ENCODE assay signal across 8 mouse cellular contexts in genomic region chr15:98662567-98663545, GRCm38 (mm10). TPM values are rescaled to one million over a fixed set of nuclear protein-coding genes. Genes with fewer than 3 reads are reported as not detected.
DNase-seq lines count a peak whose midpoint lies in the region; ATAC-seq and TF ChIP-seq lines count a peak whose summit lies in the region.

Gene Ddx23, minus strand, starts transcription at chr15:98662894.

- H3K4me1 ChIP-seq in bone marrow, adult 2 months (ENCODE audit: control insufficient read depth, insufficient read depth, low read length): no peaks in the 10 kb centered on the region; the same call in none of the 2 replicates
- peaks cover 4% of the 10 kb centered on the region; the same call in 1 of the 2 replicates for H3K4me1 ChIP-seq in embryonic facial prominence, embryonic 15.5 days
- H3K4me1 ChIP-seq in limb, embryonic 14.5 days (ENCODE audit: control insufficient read depth, insufficient read depth, low read length): 0 out of 2 replicates have a peak, but pooled peaks cover 6% of the 10 kb centered on the region
- H3K4me1 ChIP-seq in midbrain, postnatal 0 days (ENCODE audit: insufficient read depth, low read length): no peaks in the 10 kb centered on the region

- H3K9ac ChIP-seq in embryonic facial prominence, embryonic 15.5 days: peak within 1 kb of the TSS; percentile 85
- H3K9ac ChIP-seq in limb, embryonic 14.5 days (ENCODE audit: low read depth, low read length, severe bottlenecking): peak within 1 kb of the TSS; percentile 88
- peak within 1 kb of the TSS; percentile 87 for H3K9ac ChIP-seq in midbrain, postnatal 0 days (replicated peaks; ENCODE audit: low read length, poor library complexity, severe bottlenecking)

- TF ChIP-seq CTCF in bone marrow, adult 2 months (IDR thresholded peaks at IDR 0.05; ENCODE audit: control insufficient read depth, insufficient read depth, low read length): peak; percentile 19; the same call in 1 of the 2 replicates
- no peak for TF ChIP-seq CTCF in midbrain, postnatal 0 days (IDR thresholded peaks at IDR 0.05)

- peaks cover 17% of the 10 kb centered on the region for H3K36me3 ChIP-seq in embryonic facial prominence, embryonic 15.5 days
- peaks cover 19% of the 10 kb centered on the region for H3K36me3 ChIP-seq in limb, embryonic 14.5 days (ENCODE audit: control insufficient read depth, insufficient read depth, low read length)
- H3K36me3 ChIP-seq in midbrain, postnatal 0 days (ENCODE audit: insufficient read depth, low read length): peaks cover 4% of the 10 kb centered on the region; the same call in 1 of the 2 replicates

- no peaks in the 10 kb centered on the region for H3K27me3 ChIP-seq in embryonic facial prominence, embryonic 15.5 days
- no peaks in the 10 kb centered on the region for H3K27me3 ChIP-seq in limb, embryonic 14.5 days (ENCODE audit: control insufficient read depth, insufficient read depth, low read length)
- no peaks in the 10 kb centered on the region for H3K27me3 ChIP-seq in midbrain, postnatal 0 days (ENCODE audit: insufficient read depth, low read length)

- WGBS in bone marrow, adult 2 months: 3% methylated on average over 48 of the region's 48 CpGs
- 4% methylated on average over 48 of the region's 48 CpGs for WGBS in embryonic facial prominence, embryonic 15.5 days
- 5% methylated on average over 47 of the region's 48 CpGs for WGBS in limb, embryonic 14.5 days
- WGBS in midbrain, postnatal 0 days: 4% methylated on average over 47 of the region's 48 CpGs

- H3K4me3 ChIP-seq in bone marrow, adult 2 months (replicated peaks; ENCODE audit: control insufficient read depth, low read depth, low read length): peak within 1 kb of the TSS; percentile 86
- peak within 1 kb of the TSS; percentile 80 for H3K4me3 ChIP-seq in embryonic facial prominence, embryonic 15.5 days (replicated peaks)
- H3K4me3 ChIP-seq in limb, embryonic 14.5 days (replicated peaks; ENCODE audit: low read length): peak within 1 kb of the TSS; percentile 75
- H3K4me3 ChIP-seq in midbrain, postnatal 0 days (ENCODE audit: low read depth, low read length): peak within 1 kb of the TSS; percentile 85

- TF ChIP-seq POLR2A in bone marrow, adult 2 months (IDR thresholded peaks at IDR 0.05; ENCODE audit: borderline replicate concordance, control insufficient read depth, low read depth, low read length): peak; percentile 97
- TF ChIP-seq POLR2A in limb, embryonic 14.5 days (IDR thresholded peaks at IDR 0.05; ENCODE audit: borderline replicate concordance, extremely low read depth, insufficient read depth, insufficient read length): peak; percentile 77; the same call in 1 of the 2 replicates

- peak; percentile 95 for ATAC-seq in embryonic facial prominence, embryonic 15.5 days (ENCODE audit: insufficient number of reproducible peaks, low FRiP score, low TSS enrichment, low read depth)
- ATAC-seq in limb, embryonic 14.5 days (ENCODE audit: low FRiP score, low read depth): peak; percentile 97
- ATAC-seq in midbrain, postnatal 0 days (ENCODE audit: low FRiP score): peak; percentile 94

- H3K4me2 ChIP-seq in embryonic facial prominence, embryonic 15.5 days (replicated peaks): peak within 1 kb of the TSS; percentile 64
- H3K4me2 ChIP-seq in limb, embryonic 14.5 days (replicated peaks; ENCODE audit: low read depth, low read length, severe bottlenecking): peak within 1 kb of the TSS; percentile 44
- H3K4me2 ChIP-seq in midbrain, postnatal 0 days (ENCODE audit: low read depth, low read length, poor library complexity, severe bottlenecking): peak within 1 kb of the TSS; percentile 71

- H3K27ac ChIP-seq in bone marrow, adult 2 months (ENCODE audit: control insufficient read depth, insufficient read depth, low read depth, low read length, poor library complexity): peak within 1 kb of the TSS; percentile 89
- H3K27ac ChIP-seq in embryonic facial prominence, embryonic 15.5 days (replicated peaks): peak within 1 kb of the TSS; percentile 89
- H3K27ac ChIP-seq in limb, embryonic 14.5 days (replicated peaks; ENCODE audit: low read depth, low read length): peak within 1 kb of the TSS; percentile 88
- peak within 1 kb of the TSS; percentile 94 for H3K27ac ChIP-seq in midbrain, postnatal 0 days (ENCODE audit: low read depth, low read length)

- peak; percentile 97 for DNase-seq in 416B (ENCODE audit: low read depth)
- DNase-seq in heart, adult 8-10 months (ENCODE audit: low spot score): peak; percentile 96
- peak; percentile 98 for DNase-seq in kidney, adult 9 months
- peak; percentile 95 for DNase-seq in limb, embryonic 14.5 days (ENCODE audit: low spot score)
- peak; percentile 98 for DNase-seq in midbrain, postnatal 0 days (ENCODE audit: low spot score)
- DNase-seq in spleen, postnatal 14 days (ENCODE audit: low spot score in 2 of 2): peak; percentile 87 to 95

- H3K9me3 ChIP-seq in embryonic facial prominence, embryonic 15.5 days (replicated peaks): no peaks in the 10 kb centered on the region
- H3K9me3 ChIP-seq in limb, embryonic 14.5 days (ENCODE audit: control insufficient read depth, low read length): no peaks in the 10 kb centered on the region
- H3K9me3 ChIP-seq in midbrain, postnatal 0 days (ENCODE audit: low read length): no peaks in the 10 kb centered on the region

RNA-seq across cellular contexts. Expression of gene Ddx23, which starts in this region (rescaled TPM):
- polyA plus RNA-seq in bone marrow, adult 2 months (2011; ENCODE audit: insufficient read depth, insufficient read length, low replicate concordance, missing spikeins): 52.3 and 81.0 TPM in 2 replicates
- 25.1 and 27.9 TPM in 2 replicates for polyA plus RNA-seq in embryonic facial prominence, embryonic 15.5 days (2015; fragmentation: Nextera tagmentation; extraction: Ambion mirVana)
- total RNA-seq in heart, adult 8-10 months (2022): 10 to 100 TPM; 53.2 to 61.7 (median 56.4) TPM
- 47.0 and 54.0 TPM in 2 replicates for polyA plus RNA-seq in limb, embryonic 14.5 days (2012; rRNA removed)
- 22.6 and 26.5 TPM in 2 replicates for polyA plus RNA-seq in limb, embryonic 14.5 days (2014; fragmentation: Nextera tagmentation; extraction: Ambion mirVana)
- 46.7 and 50.5 TPM in 2 replicates for total RNA-seq in midbrain, postnatal 0 days (2014; rRNA removed)
- 14.0 and 20.5 TPM in 2 replicates for polyA plus RNA-seq in midbrain, postnatal 0 days (2015; fragmentation: Nextera tagmentation; extraction: Ambion mirVana)

Comparison
In these comparisons a context has a peak if more than half of its experiments do, and no peak if none do; other contexts are left out.
1. Peak in every context shown above with its lines: DNase-seq, ATAC-seq, H3K4me3 ChIP-seq and H3K27ac ChIP-seq.